Mouse (Mus musculus) heart, embryonic 14.5 days (tissue): ENCODE results near the gene Vars. TPM values are rescaled to one million over a fixed set of nuclear protein-coding genes. Genes with fewer than 3 reads are reported as not detected.

Source experiments
- ATAC-seq: fragments of 200-750 bp; cut with Nextera tagmentation; 2 replicates; pipeline ENCODE4 v1.8.0; 2017; ENCODE audit warnings: low read depth, moderate TSS enrichment; ENCODE audit not compliant: insufficient number of reproducible peaks, insufficient read depth, low FRiP score
- H3K27ac ChIP-seq, 2 experiments: fragments of 200-500 bp in 1 of 2; fragments of 300-500 bp in 1 of 2; sonication (generic) in 1 of 2; replicated peaks in 1 of 2; 2 replicates each; pipeline ENCODE4 v1.5.1; 2012 to 2014; ENCODE audit warnings: low read depth in 2 of 2, low read length in 2 of 2, control low read depth in 1 of 2, mild to moderate bottlenecking in 1 of 2, mixed read lengths in 1 of 2; ENCODE audit not compliant: control insufficient read depth in 1 of 2, insufficient read depth in 1 of 2
- H3K27me3 ChIP-seq: fragments of 300-500 bp; sonication (generic); 2 replicates; pipeline ENCODE4 v1.6.1; 2014; ENCODE audit warnings: mild to moderate bottlenecking, low read length, control low read depth; ENCODE audit not compliant: control insufficient read depth, insufficient read depth
- H3K36me3 ChIP-seq: fragments of 300-500 bp; sonication (generic); 2 replicates; pipeline ENCODE4 v1.6.1; 2014; ENCODE audit warnings: mild to moderate bottlenecking, control low read depth, low read length, mixed read lengths; ENCODE audit not compliant: control insufficient read depth, insufficient read depth
- H3K4me1 ChIP-seq, 2 experiments: fragments of 200-500 bp in 1 of 2; fragments of 300-500 bp in 1 of 2; sonication (generic) in 1 of 2; 2 replicates each; pipeline ENCODE4 v1.6.1; 2012 to 2014; ENCODE audit warnings: low read length in 2 of 2, control low read depth in 1 of 2, mixed read lengths in 1 of 2; ENCODE audit not compliant: control insufficient read depth in 2 of 2, insufficient read depth in 2 of 2
- H3K4me2 ChIP-seq: fragments of 300-500 bp; sonication (generic); 2 replicates; pipeline ENCODE4 v1.6.1; 2014; ENCODE audit warnings: mild to moderate bottlenecking, low read length
- H3K4me3 ChIP-seq, 2 experiments: fragments of 200-500 bp in 1 of 2; fragments of 300-500 bp in 1 of 2; sonication (generic) in 1 of 2; 2 replicates each; pipeline ENCODE4 v1.5.1; 2012 to 2014; ENCODE audit warnings: low read length in 2 of 2, mild to moderate bottlenecking in 2 of 2, control low read depth in 1 of 2, low read depth in 1 of 2, moderate library complexity in 1 of 2; ENCODE audit not compliant: control insufficient read depth in 1 of 2, insufficient read depth in 1 of 2
- H3K9ac ChIP-seq: fragments of 300-500 bp; sonication (generic); 2 replicates; pipeline ENCODE4 v1.6.1; 2014; ENCODE audit warnings: mild to moderate bottlenecking, low read length
- H3K9me3 ChIP-seq: fragments of 300-500 bp; sonication (generic); 2 replicates; pipeline ENCODE4 v1.6.1; 2016; ENCODE audit warnings: low read length, control low read depth; ENCODE audit not compliant: control insufficient read depth
- WGBS: fragments of 180-500 bp; shearing (Covaris S2); extraction: QIAGEN DNeasy Blood & Tissue Kit; methylation state at CpG from one replicate; pipeline ENCODE4 v1.1.7; 2014; 5-methylcytosine and 5-hydroxymethylcytosine counted together
- polyA plus RNA-seq: library from polyadenylated mRNA; unstranded; fragments of >200 nt; fragmentation: Nextera tagmentation; extraction: Ambion mirVana; gene quantifications from 2 replicates; pipeline ENCODE4 v1.2.1, GENCODE M21; 2014

Gene Vars
- polyA plus RNA-seq, 1 experiment from 2014 or later = 42.9 TPM

DNA sequence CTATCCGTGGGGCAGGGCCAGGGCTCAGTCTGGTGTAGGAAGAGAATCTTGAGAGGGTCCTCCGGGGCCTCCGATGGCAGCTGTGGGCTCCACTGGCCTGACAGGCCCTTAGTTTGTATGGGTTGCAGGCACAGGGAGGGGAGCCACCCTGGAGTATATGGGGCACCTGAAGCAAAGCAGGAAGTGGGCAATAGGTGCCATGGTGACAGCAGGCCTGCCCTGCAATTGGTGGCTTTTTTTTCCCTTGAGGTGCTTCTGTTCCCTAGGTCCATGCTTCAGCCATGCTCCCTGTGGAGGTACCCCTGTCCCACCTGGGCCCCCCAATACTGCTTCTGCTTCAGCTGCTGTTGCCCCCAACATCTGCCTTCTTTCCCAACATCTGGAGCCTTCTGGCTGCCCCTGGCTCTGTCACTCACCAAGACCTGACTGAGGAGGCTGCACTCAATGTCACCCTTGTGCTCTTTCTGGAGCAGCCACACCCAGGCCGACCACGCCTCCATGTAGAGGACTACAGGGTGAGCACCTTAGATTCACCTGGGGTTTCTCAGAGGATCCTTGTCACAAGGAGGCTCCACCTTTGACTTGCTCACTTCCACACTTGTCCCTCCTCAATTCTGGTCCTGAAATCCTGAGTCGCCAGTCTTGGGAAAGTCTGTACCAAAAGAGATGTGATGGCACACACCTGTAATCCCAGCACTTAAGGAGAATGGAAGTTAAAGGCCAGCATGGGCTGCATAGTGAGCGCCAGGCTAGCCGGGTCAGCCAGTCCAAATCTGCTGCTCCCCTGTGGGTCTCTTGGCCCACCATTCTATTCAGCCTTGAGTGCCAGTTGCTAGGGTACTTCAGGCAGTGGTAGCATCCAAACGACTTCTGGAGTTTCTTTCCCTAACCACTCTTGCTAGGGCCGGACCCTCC lies 16.3 kb downstream of the Vars start:
- H3K27me3 ChIP-seq = no peaks in the 10 kb centered on the region
- H3K4me1 ChIP-seq = peaks cover 15 to 18% of the 10 kb centered on the region in 2 experiments
- H3K4me3 ChIP-seq = no peak overlapping the region
- H3K9ac ChIP-seq = peak overlapping the region; percentile 53
- peaks cover 40% of the 10 kb centered on the region for H3K36me3 ChIP-seq
- no peak overlapping the region for H3K4me2 ChIP-seq
- no peak for ATAC-seq
- 75% methylated on average over 10 of the region's 10 CpGs for WGBS
- H3K9me3 ChIP-seq = no peaks in the 10 kb centered on the region
- 0 out of 4 replicates have a peak overlapping the region, but pooled peaks of 1 of the 2 experiments have one; percentile 10 for H3K27ac ChIP-seq

DNA sequence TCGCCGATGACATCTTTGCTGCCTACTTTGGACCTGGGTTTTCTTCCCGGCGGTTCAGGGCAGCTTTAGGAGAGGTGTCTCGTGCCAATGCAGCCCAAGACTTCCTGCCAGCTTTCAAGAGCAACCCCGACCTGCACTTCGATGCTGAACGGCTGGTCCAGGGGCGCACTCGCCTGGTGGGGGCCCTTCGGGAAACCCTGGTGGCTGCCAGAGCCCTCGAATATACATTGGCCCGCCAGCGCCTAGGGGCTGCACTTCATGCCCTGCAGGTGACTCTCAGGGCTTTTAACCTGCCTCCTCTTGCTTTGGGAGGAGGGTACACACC lies 16.9 kb downstream of the Vars start:
- ATAC-seq = no peak
- Histone ChIP-seq H3K27me3 (no peaks in the 10 kb centered on the region), H3K4me3 (no peak overlapping the region), H3K4me2 (no peak overlapping the region), H3K9me3 (no peaks in the 10 kb centered on the region), H3K36me3 (peaks cover 34% of the 10 kb centered on the region), H3K4me1 (peaks cover 17 to 20% of the 10 kb centered on the region in 2 experiments), H3K9ac (no peak overlapping the region), H3K27ac (no peak overlapping the region)
- 65% methylated on average over 14 of the region's 14 CpGs for WGBS

DNA sequence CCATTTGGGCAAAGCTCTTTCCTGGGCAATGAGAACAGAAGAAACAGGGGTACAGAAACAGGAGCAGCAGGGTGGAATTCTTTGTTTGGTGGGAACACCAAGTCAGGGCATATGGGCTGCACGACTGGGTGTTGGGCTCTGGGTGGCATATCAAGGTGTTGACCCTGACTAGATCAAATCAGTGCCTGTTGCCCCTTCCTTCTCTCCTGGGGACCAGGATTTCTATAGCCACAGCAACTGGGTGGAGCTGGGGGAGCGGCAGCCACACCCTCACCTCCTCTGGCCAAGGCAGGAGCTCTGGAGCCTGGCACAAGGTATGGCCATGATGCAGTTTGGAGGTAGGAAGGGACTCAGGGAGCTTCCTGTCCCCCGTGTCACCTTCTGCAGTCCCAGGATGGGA lies 17.4 kb downstream of the Vars start:
- H3K27ac ChIP-seq = no peak overlapping the region
- H3K9ac ChIP-seq = no peak overlapping the region
- H3K4me2 ChIP-seq = no peak overlapping the region
- no peaks in the 10 kb centered on the region for H3K27me3 ChIP-seq
- no peaks in the 10 kb centered on the region for H3K9me3 ChIP-seq
- H3K36me3 ChIP-seq = peaks cover 29% of the 10 kb centered on the region
- H3K4me3 ChIP-seq = no peak overlapping the region
- H3K4me1 ChIP-seq = peaks cover 17 to 20% of the 10 kb centered on the region in 2 experiments
- ATAC-seq = no peak
- WGBS = 85% methylated on average over 3 of the region's 3 CpGs

DNA sequence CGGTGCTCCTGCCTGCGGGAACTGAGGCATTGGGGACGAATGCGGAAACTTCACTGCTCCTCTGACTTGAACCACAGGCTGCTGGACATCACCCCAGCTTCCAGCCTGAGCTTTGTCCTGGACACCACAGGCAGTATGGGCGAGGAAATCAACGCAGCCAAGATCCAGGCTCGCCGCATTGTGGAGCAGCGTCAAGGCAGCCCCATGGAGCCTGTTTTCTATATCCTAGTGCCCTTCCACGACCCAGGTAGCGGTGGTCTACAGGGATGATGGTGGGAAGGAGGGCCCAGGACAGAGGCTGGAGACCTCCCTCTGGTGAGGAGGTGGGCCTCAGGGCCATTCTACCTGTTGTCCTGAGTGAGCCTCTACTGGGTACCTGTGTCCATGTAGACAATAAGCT lies 19.1 kb downstream of the Vars start:
- no peak overlapping the region for H3K4me2 ChIP-seq
- peaks cover 27 to 36% of the 10 kb centered on the region in 2 experiments for H3K4me1 ChIP-seq
- 70% methylated on average over 11 of the region's 11 CpGs for WGBS
- peaks cover 12% of the 10 kb centered on the region for H3K36me3 ChIP-seq
- ATAC-seq = no peak
- H3K4me3 ChIP-seq = no peak overlapping the region
- H3K9ac ChIP-seq = no peak overlapping the region
- H3K9me3 ChIP-seq = no peaks in the 10 kb centered on the region
- H3K27me3 ChIP-seq = no peaks in the 10 kb centered on the region
- no peak overlapping the region for H3K27ac ChIP-seq

DNA sequence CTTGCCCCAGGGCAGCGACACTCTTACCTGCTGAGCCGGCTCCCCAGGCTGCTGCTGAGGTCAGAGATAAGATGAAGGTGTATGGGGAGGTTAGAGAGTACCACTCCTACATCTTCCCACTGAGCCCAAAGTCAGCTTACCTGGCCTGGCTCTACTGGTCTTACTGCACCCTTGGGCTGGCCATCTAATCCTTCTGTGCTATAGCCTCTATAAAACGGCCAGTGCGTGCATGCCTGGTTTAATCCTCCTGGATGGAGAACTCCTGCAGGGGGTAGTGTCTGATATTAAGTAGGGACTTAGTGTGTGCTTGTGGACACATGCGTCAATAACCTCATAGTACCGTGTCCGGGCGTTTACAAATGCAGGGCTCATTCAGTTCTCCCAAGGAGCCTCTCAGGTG lies 19.8 kb downstream of the Vars start:
- Histone ChIP-seq H3K4me1 (peaks cover 27 to 36% of the 10 kb centered on the region in 2 experiments), H3K9ac (no peak overlapping the region), H3K36me3 (peaks cover 5% of the 10 kb centered on the region), H3K4me3 (no peak overlapping the region), H3K4me2 (no peak overlapping the region), H3K27me3 (no peaks in the 10 kb centered on the region), H3K27ac (no peak overlapping the region), H3K9me3 (no peaks in the 10 kb centered on the region)
- no peak for ATAC-seq
- whole genome bisulfite sequencing = 88% methylated on average over 8 of the region's 8 CpGs

DNA sequence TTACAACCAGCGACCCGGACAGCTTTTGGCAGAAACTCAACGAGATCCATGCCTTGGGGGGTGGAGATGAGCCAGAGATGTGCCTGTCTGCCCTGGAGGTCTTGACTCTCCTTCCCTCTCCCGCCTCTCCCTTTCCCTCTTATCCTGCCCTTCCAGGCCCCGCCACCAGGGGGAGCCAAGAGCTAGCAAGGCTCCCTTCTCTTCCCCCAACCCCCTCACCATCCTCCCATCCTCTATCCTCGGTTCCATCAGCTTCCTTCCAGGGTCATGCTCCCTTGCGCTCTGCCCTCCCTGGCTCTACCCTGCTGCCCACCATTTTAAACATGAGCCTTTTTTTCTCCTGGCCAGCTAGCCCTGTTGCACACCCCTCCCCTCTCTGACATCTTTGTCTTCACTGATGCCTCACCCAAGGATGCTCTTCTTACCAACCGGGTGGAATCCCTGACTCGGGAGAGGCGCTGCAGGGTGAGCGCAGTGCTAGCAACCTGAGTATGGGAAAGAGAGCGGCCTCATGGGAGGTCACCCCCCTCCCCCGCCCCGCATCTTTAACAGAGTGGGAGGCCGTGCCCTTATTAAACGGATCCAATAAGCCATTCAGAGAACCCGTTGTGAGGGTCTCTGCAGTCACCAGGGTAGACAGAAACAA lies 20.5 kb downstream of the Vars start:
- peak; percentile 16; the same call in 1 of the 2 replicates for ATAC-seq
- no peaks in the 10 kb centered on the region for H3K36me3 ChIP-seq
- peak overlapping the region; percentile 26 for H3K4me2 ChIP-seq
- no peaks in the 10 kb centered on the region for H3K27me3 ChIP-seq
- no peaks in the 10 kb centered on the region for H3K9me3 ChIP-seq
- WGBS = 5% methylated on average over 17 of the region's 17 CpGs
- H3K9ac ChIP-seq = no peak overlapping the region
- no peak overlapping the region for H3K4me3 ChIP-seq
- H3K4me1 ChIP-seq = peaks cover 23 to 31% of the 10 kb centered on the region in 2 experiments
- H3K27ac ChIP-seq = peak overlapping the region; percentile 63 to 78

DNA sequence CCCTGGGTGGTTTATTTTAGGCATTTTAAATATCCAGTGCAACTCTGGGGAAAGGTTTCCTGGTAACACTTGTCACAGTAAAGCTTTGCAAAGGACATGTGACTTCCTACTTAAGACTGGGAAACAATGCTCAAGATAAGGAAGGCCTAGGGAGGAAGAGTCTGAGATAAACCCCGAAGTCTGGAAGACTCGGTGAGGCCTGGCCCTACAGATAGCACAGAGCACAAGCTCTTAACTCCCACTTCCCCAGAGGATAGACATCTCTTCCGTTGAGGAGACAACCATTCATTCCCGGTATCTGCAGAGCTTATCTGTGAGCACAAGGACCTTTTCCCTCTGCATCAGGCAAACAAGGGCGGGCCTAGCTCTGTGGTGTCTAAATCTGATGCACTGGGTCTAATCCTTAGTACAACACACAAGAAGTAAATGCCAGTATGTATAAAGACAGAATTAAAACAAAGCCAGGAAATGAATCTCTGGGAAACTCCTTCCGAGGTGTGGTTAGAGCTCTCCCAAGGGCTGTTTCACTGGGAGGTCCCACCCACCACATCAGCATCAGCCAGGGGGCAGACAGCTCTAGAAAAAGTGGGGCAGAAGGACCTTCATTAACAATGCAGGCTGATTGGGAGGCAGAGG lies 21.2 kb downstream of the Vars start:
- ATAC-seq = peak; percentile 78
- Histone ChIP-seq H3K27me3 (no peaks in the 10 kb centered on the region), H3K4me3 (no peak overlapping the region), H3K4me1 (peaks cover 19 to 25% of the 10 kb centered on the region in 2 experiments), H3K9ac (0 out of 2 replicates have a peak overlapping the region, but pooled peaks have one; percentile 7), H3K9me3 (no peaks in the 10 kb centered on the region), H3K4me2 (peak overlapping the region; percentile 26), H3K36me3 (no peaks in the 10 kb centered on the region), H3K27ac (peak overlapping the region; percentile 73 to 78)
- WGBS = 16% methylated on average over 6 of the region's 6 CpGs
